Mouse (Mus musculus): ENCODE data around the gene Map3k1.
"Not testable (repeated sequence)": the region's sequence is repeated elsewhere in the genome, so short reads cannot be mapped to it uniquely, and the experiment has no call there.

Map3k1 gene

GRCm38 (mm10) chr13:111745216-111745615 is 63.6 kb downstream of the Map3k1 start:
- no peak for DNase-seq (ENCODE audit: extremely low read depth, insufficient read length, low spot score)

GRCm38 (mm10) chr13:111744233-111745000 is 64.4 kb downstream of the Map3k1 start:
- DNase-seq (ENCODE audit: extremely low read depth, insufficient read length, low spot score) = no peak

- no peak for DNase-seq (ENCODE audit: extremely low read depth, insufficient read length, low spot score)
These were observed 66.7 kb downstream of the Map3k1 start for GRCm38 (mm10) chr13:111741991-111742615.

- no peak for DNase-seq (ENCODE audit: extremely low read depth, insufficient read length, low spot score)
These were observed 67.4 kb downstream of the Map3k1 start for GRCm38 (mm10) chr13:111741204-111741990.

- DNase-seq (ENCODE audit: extremely low read depth, insufficient read length, low spot score) = no peak
These were observed 81.9 kb downstream of the Map3k1 start for GRCm38 (mm10) chr13:111726898-111727297.

GRCm38 (mm10) chr13:111725165-111726077 is 83.4 kb downstream of the Map3k1 start:
- DNase-seq (ENCODE audit: extremely low read depth, insufficient read length, low spot score) = peak; percentile 99

GRCm38 (mm10) chr13:111724811-111725164 is 84.0 kb downstream of the Map3k1 start:
- DNase-seq (ENCODE audit: extremely low read depth, insufficient read length, low spot score) = no peak

GRCm38 (mm10) chr13:111719726-111720125 is 89.1 kb downstream of the Map3k1 start:
- DNase-seq (ENCODE audit: extremely low read depth, insufficient read length, low spot score) = no peak

GRCm38 (mm10) chr13:111710531-111710930 is 98.3 kb downstream of the Map3k1 start:
- DNase-seq (ENCODE audit: extremely low read depth, insufficient read length, low spot score) = no peak

GRCm38 (mm10) chr13:111703952-111704351 is 104.8 kb downstream of the Map3k1 start:
- DNase-seq (ENCODE audit: extremely low read depth, insufficient read length, low spot score) = not testable (repeated sequence)

GRCm38 (mm10) chr13:111703396-111703795 is 105.4 kb downstream of the Map3k1 start:
- no peak for DNase-seq (ENCODE audit: extremely low read depth, insufficient read length, low spot score)
